Mouse (Mus musculus) liver, embryonic 13.5 days (tissue): ENCODE data around the gene Nr5a1. TPM values are rescaled to one million over a fixed set of nuclear protein-coding genes. Genes with fewer than 3 reads are reported as not detected.

Experiments used
- ATAC-seq: fragments of 200-750 bp; cut with Nextera tagmentation; 2 replicates; pipeline ENCODE4 v1.8.0; 2017; ENCODE audit warnings: low read depth, mild to moderate bottlenecking, moderate number of reproducible peaks, moderate library complexity
- DNase-seq: peaks from one replicate; pipeline ENCODE4 v3.0.0; 2022
- H3K27ac ChIP-seq: fragments of 300-500 bp; sonication (generic); 2 replicates; pipeline ENCODE4 v1.5.1; 2015; ENCODE audit warnings: moderate library complexity, mild to moderate bottlenecking, inconsistent platforms
- H3K27me3 ChIP-seq: fragments of 300-500 bp; sonication (generic); 2 replicates; pipeline ENCODE4 v1.6.1; 2015; ENCODE audit warnings: mild to moderate bottlenecking, inconsistent platforms
- H3K36me3 ChIP-seq: fragments of 300-500 bp; sonication (generic); 2 replicates; pipeline ENCODE4 v1.6.1; 2015; ENCODE audit warnings: mild to moderate bottlenecking, inconsistent platforms
- H3K4me1 ChIP-seq: fragments of 300-500 bp; sonication (generic); replicated peaks from 2 replicates; pipeline ENCODE4 v1.6.1; 2015; ENCODE audit warnings: inconsistent platforms
- H3K4me2 ChIP-seq: fragments of 300-500 bp; sonication (generic); 2 replicates; pipeline ENCODE4 v1.6.1; 2015; ENCODE audit warnings: inconsistent platforms, mild to moderate bottlenecking, moderate library complexity
- H3K4me3 ChIP-seq: fragments of 300-500 bp; sonication (generic); replicated peaks from 2 replicates; pipeline ENCODE4 v1.5.1; 2015; ENCODE audit warnings: mild to moderate bottlenecking, inconsistent platforms
- H3K9ac ChIP-seq: fragments of 300-500 bp; sonication (generic); 2 replicates; pipeline ENCODE4 v1.6.1; 2015; ENCODE audit warnings: mild to moderate bottlenecking, inconsistent platforms
- H3K9me3 ChIP-seq: fragments of 300-500 bp; sonication (generic); replicated peaks from 2 replicates; pipeline ENCODE4 v1.6.1; 2016; ENCODE audit warnings: inconsistent platforms
- WGBS: fragments of 180-500 bp; shearing (Covaris S2); methylation state at CpG from one replicate; pipeline ENCODE4 v1.1.7; 2015; ENCODE audit not compliant: insufficient replicate concordance; 5-methylcytosine and 5-hydroxymethylcytosine counted together
- polyA plus RNA-seq: library from polyadenylated mRNA; unstranded; fragments of >200 nt; fragmentation: Nextera tagmentation; extraction: Ambion mirVana; gene quantifications from 2 replicates; pipeline ENCODE4 v1.2.1, GENCODE M21; 2015

Nr5a1 gene
- polyA plus RNA-seq, 1 experiment from 2014 or later, result not detected

DNA sequence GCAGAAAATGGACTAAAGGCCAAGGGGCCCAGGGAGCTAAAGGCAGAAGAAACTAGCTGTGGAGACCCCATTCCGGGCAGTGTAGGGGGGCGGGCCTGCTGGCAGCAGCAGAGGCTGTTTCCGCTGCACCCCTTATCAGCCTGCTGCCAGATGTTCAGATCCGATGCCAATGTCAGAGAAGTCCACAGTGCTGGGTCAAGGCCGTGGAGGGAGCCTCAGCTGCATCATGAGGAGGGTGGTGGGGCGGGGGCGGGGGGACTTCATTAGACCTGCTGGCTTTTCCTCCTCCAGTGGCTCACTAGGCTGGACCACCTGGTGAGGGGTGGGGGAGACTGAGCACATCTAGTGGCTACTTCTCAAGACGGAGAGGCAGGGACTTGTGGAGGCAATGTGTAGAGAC lies 4.3 kb upstream of the Nr5a1 start:
- Histone ChIP-seq H3K4me2 (peak overlapping the region; percentile 24; the same call in 1 of the 2 replicates), H3K9me3 (no peaks in the 10 kb centered on the region), H3K4me1 (peaks cover 26% of the 10 kb centered on the region), H3K27ac (no peak overlapping the region), H3K4me3 (no peak overlapping the region), H3K9ac (0 out of 2 replicates have a peak overlapping the region, but pooled peaks have one; percentile 17), H3K36me3 (no peaks in the 10 kb centered on the region), H3K27me3 (peaks cover 12% of the 10 kb centered on the region)
- DNase-seq (peak; percentile 19), ATAC-seq (peak; percentile 72)
- 20% methylated on average over 8 of the region's 8 CpGs for WGBS

DNA sequence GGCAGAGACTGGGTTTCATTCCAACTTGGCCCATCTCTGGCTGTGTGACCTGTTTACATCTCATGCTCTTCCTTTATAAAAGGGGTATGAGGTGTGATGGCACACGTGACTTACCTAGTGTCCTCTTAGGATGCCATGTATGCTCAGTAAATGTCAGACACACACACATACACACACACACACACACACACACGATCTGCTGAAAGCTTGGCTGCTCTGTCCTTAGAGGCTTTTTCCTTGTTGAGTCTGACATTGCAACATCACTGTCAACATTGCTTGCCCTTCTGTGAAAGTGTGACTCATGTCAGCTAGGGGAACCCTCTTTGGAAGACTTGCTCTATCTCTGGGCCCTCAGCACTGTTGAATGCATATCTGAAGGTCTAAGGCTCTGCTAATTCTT lies 3.1 kb upstream of the Nr5a1 start:
- Histone ChIP-seq H3K27ac (no peak overlapping the region), H3K9me3 (no peaks in the 10 kb centered on the region), H3K4me1 (peaks cover 26% of the 10 kb centered on the region), H3K27me3 (peaks cover 24% of the 10 kb centered on the region), H3K4me2 (no peak overlapping the region), H3K9ac (no peak overlapping the region), H3K4me3 (no peak overlapping the region), H3K36me3 (no peaks in the 10 kb centered on the region)
- no peak for DNase-seq
- WGBS, result 43% methylated on average over 2 of the region's 2 CpGs
- ATAC-seq, result no peak

DNA sequence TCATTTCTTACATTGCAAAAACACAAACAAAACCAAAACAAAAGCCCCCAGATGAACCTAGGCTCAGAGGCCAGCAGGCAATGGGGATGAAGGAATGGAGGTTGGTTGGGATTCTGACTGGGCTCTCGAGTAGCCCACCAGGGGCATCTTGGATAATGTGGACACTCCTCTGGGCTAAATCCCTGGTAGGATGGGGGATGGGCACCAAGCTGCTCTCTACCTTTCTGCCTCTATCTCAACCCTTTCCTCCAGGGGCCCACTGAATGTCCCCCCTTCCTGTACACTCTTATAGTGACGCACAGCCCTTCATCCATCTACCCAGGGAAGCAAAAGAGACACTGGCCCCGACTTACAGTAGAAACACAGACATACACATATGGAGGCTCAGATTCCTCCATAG lies 746 bp downstream of the Nr5a1 start:
- Histone ChIP-seq H3K27me3 (peaks cover 63% of the 10 kb centered on the region), H3K9me3 (no peaks in the 10 kb centered on the region), H3K27ac (no peak overlapping the region), H3K4me2 (no peak overlapping the region), H3K9ac (no peak overlapping the region), H3K4me3 (no peak overlapping the region), H3K4me1 (peaks cover 29% of the 10 kb centered on the region), H3K36me3 (no peaks in the 10 kb centered on the region)
- DNase-seq, result no peak
- 63% methylated on average over 3 of the region's 3 CpGs for WGBS
- ATAC-seq, result no peak

DNA sequence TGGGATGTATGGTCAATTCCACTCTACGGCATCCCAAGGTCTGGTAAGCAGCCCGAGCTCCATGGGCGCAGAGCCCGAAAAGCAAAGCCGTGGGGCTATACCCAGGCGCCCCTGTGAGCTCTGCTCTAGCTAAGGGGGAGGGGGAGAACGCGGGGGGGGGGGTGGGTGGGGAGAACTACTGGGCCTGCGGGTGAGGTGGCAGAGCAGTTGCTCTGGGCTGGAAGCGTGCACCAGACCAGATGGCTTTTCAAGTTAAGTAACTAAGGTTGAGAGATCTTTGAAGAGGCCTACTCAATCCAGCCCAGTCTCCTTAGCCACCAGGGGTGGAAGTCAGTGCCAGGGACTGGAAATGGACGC lies 1.6 kb downstream of the Nr5a1 start:
- H3K9ac ChIP-seq, result no peak overlapping the region
- H3K4me2 ChIP-seq, result no peak overlapping the region
- no peaks in the 10 kb centered on the region for H3K36me3 ChIP-seq
- no peaks in the 10 kb centered on the region for H3K9me3 ChIP-seq
- 41% methylated on average over 10 of the region's 11 CpGs for WGBS
- peaks cover 21% of the 10 kb centered on the region for H3K4me1 ChIP-seq
- no peak for DNase-seq
- no peak overlapping the region for H3K4me3 ChIP-seq
- no peak overlapping the region for H3K27ac ChIP-seq
- no peak for ATAC-seq
- H3K27me3 ChIP-seq, result peaks cover 71% of the 10 kb centered on the region

DNA sequence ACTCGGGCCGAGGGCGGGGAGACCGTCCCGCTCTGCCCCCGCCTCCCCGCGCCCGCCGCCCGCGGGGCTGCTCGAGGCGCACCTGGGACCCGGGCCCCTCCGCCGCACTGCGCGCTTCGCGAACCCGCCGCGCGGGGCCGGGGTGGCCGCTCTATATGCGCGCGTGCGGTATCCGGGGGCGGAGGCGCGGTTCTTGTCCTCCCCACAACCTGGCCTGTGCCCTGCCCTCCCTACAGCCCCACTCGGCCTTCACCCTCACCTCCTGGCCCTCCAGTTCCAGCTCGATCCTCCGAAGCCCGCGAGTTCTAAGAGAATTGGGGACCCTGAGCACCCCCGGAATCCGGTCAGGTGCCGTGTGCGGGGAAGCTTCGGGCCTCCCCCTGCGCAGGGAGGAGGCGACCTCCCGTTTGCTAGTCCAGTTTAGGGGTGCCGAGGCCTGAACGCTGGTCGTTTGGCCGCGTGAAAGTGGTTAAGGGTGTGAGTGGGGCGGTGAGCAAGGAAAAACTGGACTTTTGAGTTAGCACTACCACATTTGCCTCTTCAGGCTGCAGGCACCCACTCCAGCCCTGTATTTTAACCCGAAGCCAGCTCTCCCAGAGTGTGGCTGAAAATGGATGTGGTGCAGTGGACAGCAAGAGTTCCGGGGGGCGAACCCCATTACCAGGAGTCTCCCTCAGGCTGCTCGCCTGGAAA lies 2.1 kb downstream of the Nr5a1 start:
- peaks cover 76% of the 10 kb centered on the region for H3K27me3 ChIP-seq
- no peaks in the 10 kb centered on the region for H3K9me3 ChIP-seq
- DNase-seq (no peak), ATAC-seq (no peak)
- no peak overlapping the region for H3K27ac ChIP-seq
- peaks cover 17% of the 10 kb centered on the region for H3K4me1 ChIP-seq
- peak overlapping the region; percentile 37 for H3K4me3 ChIP-seq
- WGBS, result 14% methylated on average over 33 of the region's 58 CpGs
- peak overlapping the region; percentile 44 for H3K4me2 ChIP-seq
- H3K9ac ChIP-seq, result no peak overlapping the region
- H3K36me3 ChIP-seq, result no peaks in the 10 kb centered on the region

DNA sequence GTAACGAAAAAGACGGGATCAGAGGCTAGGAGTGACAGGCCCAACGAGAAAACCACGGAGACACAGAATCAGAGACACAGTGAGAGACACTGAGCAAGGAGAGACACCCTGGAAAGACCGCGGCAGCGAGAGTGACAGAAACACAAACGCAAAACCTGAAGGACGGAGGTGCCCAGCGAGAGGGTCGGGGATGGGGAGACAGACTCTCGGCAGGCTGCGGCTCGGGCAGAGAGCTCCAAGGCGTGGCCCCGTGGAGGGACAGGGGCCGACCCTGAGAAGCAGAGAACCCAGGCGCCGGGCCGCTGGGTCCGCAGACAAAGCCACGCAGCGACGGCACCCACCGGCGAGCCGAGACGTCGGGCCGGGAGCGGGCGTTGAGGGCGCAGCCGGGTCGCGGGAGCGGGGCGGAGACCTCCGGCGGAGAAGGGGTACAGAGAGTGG lies 2.9 kb downstream of the Nr5a1 start:
- H3K27me3 ChIP-seq, result peaks cover 84% of the 10 kb centered on the region
- H3K9ac ChIP-seq, result no peak overlapping the region
- 2% methylated on average over 40 of the region's 40 CpGs for WGBS
- DNase-seq (no peak), ATAC-seq (no peak)
- no peaks in the 10 kb centered on the region for H3K36me3 ChIP-seq
- H3K4me3 ChIP-seq, result peak overlapping the region; percentile 37
- no peak overlapping the region for H3K27ac ChIP-seq
- no peaks in the 10 kb centered on the region for H3K9me3 ChIP-seq
- H3K4me1 ChIP-seq, result peaks cover 17% of the 10 kb centered on the region
- peak overlapping the region; percentile 44 for H3K4me2 ChIP-seq

DNA sequence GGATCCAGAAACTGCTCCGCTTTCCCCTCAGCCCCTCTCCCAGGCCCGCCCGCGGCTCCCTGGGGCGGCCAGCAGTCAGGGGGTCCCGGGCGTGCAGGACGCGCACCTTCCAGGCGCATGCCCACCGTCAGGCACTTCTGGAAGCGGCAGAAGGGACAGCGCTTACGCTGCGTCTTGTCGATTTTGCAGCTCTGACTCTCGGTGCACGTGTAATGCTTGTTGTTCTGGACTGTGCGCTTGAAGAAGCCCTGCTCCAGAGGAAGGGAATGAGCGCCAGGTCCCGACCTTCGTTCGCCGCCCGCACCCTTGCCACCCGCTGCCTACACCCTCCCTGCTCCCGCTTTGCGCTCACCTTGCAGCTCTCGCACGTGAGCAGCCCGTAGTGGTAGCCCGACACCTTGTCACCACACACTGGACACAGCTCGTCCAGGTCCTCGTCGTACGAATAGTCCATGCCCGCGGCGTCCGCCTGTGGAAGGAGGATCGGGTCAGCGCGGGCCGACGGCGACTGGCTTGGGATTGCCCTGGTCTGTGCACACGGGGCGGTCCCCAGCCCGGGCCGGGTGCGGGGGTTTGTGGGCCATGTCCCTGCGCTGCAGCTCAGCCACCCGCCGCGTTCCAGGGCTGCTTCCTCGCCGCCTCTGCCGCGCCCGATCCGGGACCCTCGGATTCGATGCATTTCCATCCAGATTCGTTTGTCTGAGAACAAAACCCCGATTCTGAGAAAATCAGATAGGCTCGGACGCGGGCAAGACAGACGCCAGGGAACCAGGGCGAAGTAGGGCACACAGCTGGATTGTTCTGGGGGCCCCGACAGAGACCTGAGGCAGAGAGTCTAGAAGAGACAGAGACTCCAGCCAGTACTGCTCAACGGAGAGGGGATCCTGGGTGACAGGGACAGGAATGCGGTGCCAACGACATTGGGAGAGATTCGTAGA lies 3.8 kb downstream of the Nr5a1 start:
- Histone ChIP-seq H3K9ac (no peak overlapping the region), H3K27me3 (peaks cover 93% of the 10 kb centered on the region), H3K4me2 (peak overlapping the region; percentile 32), H3K36me3 (no peaks in the 10 kb centered on the region), H3K27ac (no peak overlapping the region), H3K4me1 (peaks cover 17% of the 10 kb centered on the region), H3K4me3 (peak overlapping the region; percentile 4), H3K9me3 (no peaks in the 10 kb centered on the region)
- WGBS, result 2% methylated on average over 75 of the region's 75 CpGs
- no peak for ATAC-seq
- no peak for DNase-seq

DNA sequence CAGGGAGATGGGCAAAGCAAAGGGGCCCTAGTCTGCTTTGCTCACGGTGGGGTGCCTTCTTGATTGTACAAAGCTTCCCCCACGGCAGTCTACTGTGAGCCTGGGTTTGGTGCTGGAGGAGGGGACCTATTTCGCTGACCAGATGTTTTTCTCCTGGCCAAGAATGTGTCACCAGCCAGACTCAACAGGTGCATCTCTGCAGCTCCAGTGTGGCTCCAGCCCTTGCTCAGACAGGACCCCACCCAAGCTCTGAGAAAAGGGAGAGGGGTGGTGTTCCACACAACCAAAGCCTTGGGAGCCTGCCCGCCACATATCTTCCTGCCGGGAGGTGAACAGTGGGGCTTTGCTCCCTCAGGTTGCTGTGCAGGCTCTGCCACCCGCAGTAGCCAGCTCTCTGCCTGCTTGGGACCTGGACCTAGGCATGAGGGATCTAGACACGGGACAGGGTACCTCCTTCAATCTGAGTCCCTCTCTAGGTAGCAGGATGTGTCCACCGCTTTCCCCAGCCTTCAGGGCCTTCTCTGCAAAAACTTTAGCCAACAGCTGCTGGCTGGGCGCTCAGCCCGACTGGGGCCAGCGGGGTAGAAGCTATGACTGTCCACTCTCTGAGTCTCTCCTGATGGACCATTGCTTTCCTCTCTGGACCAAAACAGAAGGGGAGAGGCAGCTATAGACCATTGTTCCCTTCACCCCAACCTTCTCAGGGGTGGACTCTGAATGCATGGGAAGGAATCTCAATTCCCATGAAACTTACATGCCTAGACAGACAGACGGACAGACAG lies 5.2 kb downstream of the Nr5a1 start:
- Histone ChIP-seq H3K4me3 (no peak overlapping the region), H3K4me1 (peaks cover 17% of the 10 kb centered on the region), H3K9ac (no peak overlapping the region), H3K27me3 (peaks cover 100% of the 10 kb centered on the region), H3K27ac (no peak overlapping the region), H3K9me3 (no peaks in the 10 kb centered on the region), H3K4me2 (no peak overlapping the region), H3K36me3 (no peaks in the 10 kb centered on the region)
- DNase-seq (no peak), ATAC-seq (no peak)
- WGBS, result 23% methylated on average over 12 of the region's 12 CpGs

DNA sequence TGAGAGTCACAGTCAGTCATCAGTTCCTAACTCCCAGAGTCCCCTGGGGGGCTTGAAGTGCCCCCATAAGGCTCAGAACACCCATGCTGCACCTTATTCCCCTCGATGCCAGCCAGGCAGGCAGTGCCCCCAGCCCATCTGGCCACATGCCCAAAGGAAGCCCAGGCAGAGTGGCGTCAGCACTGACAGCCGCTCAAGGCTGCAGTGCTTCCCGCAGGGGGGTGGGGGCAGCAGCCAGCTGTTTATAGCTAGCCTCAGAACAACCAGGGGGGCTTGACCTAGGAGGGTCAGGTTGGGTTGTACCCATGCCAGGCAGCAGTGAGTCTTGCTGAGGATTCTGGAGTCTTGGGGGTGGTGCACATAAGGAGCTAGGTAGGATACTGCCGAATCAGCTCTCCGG lies 7.7 kb downstream of the Nr5a1 start:
- H3K9me3 ChIP-seq, result no peaks in the 10 kb centered on the region
- no peak overlapping the region for H3K4me2 ChIP-seq
- no peak for ATAC-seq
- H3K4me3 ChIP-seq, result no peak overlapping the region
- no peak overlapping the region for H3K9ac ChIP-seq
- no peak overlapping the region for H3K27ac ChIP-seq
- no peaks in the 10 kb centered on the region for H3K36me3 ChIP-seq
- DNase-seq, result no peak
- H3K4me1 ChIP-seq, result peaks cover 11% of the 10 kb centered on the region
- WGBS, result 25% methylated on average over 6 of the region's 6 CpGs
- H3K27me3 ChIP-seq, result peaks cover 93% of the 10 kb centered on the region

DNA sequence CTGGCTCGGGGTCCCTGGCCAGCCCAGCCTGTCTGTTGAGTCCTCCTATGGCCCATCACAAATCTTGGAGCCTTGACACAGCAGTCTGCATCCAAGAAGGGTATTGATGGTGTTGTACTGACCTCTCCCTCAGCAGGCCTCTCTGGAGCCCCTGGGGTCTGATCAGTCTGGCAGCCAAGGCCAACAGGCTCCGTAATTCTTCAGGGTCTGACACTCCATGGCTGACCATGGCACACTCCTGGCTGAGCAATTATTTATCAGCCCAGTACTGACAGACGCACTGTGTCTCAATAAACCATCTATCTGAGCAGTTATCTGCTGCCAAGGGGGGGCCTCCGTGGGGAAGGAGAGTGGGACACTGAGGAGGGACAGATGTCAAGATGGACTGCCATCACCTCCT lies 9.3 kb downstream of the Nr5a1 start:
- no peak for DNase-seq
- WGBS, result 56% methylated on average over 4 of the region's 4 CpGs

DNA sequence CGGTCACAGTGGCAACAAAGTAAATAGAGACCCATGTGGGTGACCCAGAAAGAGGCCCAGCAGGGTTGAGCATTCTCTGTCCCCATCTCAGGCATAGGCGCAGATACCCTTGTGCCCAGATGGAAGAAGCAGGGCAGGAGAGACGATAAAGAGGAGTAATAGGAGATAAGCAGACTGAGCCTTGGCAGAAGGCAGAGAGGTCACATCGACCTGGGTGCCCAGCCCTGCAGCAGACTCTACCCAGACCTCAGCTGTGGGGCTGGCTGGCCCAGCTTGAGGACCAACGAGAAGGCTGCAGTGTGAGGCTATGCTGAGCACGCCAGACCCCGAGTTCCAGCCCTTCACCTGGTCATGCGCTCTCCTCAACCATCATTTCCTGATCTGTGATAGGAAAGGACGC lies 10.0 kb downstream of the Nr5a1 start:
- no peak overlapping the region for H3K4me3 ChIP-seq
- 0 out of 2 replicates have a peak, but pooled peaks cover 9% of the 10 kb centered on the region for H3K4me1 ChIP-seq
- H3K9ac ChIP-seq, result no peak overlapping the region
- ATAC-seq (no peak), DNase-seq (no peak)
- H3K27ac ChIP-seq, result no peak overlapping the region
- peaks cover 92% of the 10 kb centered on the region for H3K27me3 ChIP-seq
- WGBS, result 60% methylated on average over 9 of the region's 9 CpGs
- no peaks in the 10 kb centered on the region for H3K36me3 ChIP-seq
- H3K9me3 ChIP-seq, result no peaks in the 10 kb centered on the region
- H3K4me2 ChIP-seq, result no peak overlapping the region

More for the DNA sequence above, 9.3 kb downstream of the Nr5a1 start:
- Histone ChIP-seq H3K27ac (no peak overlapping the region), H3K4me2 (no peak overlapping the region), H3K9ac (no peak overlapping the region), H3K9me3 (no peaks in the 10 kb centered on the region), H3K36me3 (no peaks in the 10 kb centered on the region), H3K4me3 (no peak overlapping the region), H3K4me1 (0 out of 2 replicates have a peak, but pooled peaks cover 9% of the 10 kb centered on the region), H3K27me3 (peaks cover 92% of the 10 kb centered on the region)
- no peak for ATAC-seq
